Mouse (Mus musculus) left cerebral cortex, postnatal 10 days (tissue): ENCODE measurements around the gene Atp8a1. TPM values are rescaled to one million over a fixed set of nuclear protein-coding genes. Genes with fewer than 3 reads are reported as not detected.
A peak's percentile ranks its signal among the peaks of the same experiment; 100 is the strongest.

Source experiments
- DNase-seq, 2 experiments: peaks; one replicate each; pipeline ENCODE4 v3.0.0; 2021 to 2022; ENCODE audit warnings: low spot score in 2 of 2, mixed read lengths in 1 of 2; ENCODE audit errors: extremely low spot score in 1 of 2
- intact Hi-C: fragments of 180-260 bp; cut with DNase I; formaldehyde crosslinking; loops from one replicate; pipeline ENCODE4 v1.15.1; 2025
- total RNA-seq, 2 experiments: library from RNA; stranded (reverse); gene quantifications; 2 replicates each; pipeline ENCODE4 v1.2.3; 2021

Gene Atp8a1
- total RNA-seq, 2 experiments from 2014 or later, result 145 to 152 TPM

DNA sequence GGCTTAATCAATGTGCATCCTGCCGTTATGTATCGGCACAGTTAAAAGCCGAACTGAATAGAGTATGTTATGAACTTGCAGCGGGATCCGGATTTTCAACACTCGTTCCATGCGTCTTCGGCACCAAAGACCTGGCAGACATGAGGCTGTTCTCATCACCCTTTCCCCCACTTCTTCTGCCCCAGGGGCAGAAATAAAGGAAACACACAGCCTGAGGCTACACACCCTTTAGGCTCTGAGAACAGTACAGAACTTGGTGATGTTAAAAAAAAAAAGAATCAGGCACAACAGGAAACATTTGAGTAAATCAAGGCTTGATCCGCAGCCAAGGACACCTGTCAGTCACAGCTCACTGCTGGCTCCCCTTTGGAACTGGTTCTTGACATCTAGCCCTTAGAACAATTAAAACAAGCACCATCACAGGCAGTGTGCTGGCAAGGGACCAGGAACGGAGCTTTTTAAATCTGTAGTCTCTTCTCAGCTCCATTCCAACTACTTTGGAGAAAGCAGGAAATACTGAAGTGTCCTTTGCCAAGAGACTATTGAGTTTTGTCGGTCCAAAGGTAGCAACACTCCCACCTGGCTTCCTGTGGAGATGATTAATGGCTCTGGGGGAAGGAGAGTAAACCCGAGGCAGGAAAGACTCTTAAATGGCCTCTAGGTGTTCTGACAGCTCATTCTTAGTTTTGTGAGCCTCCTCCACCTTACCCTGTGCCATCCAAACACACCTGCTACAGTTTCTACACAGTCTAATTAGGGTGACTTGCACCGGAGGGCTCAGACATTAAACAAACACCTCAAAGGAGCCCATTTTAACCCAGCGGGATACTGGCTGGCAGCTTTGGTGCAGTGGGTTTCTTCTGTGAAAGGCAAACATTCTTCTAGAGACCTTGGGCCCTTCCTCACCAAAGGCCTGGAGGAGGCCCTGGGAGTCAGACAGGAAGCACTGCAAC is 50.0 kb downstream of the Atp8a1 start:
- intact Hi-C loops, result no loop called here
- DNase-seq, result peak in 1 of 2 experiments; percentile 51

DNA sequence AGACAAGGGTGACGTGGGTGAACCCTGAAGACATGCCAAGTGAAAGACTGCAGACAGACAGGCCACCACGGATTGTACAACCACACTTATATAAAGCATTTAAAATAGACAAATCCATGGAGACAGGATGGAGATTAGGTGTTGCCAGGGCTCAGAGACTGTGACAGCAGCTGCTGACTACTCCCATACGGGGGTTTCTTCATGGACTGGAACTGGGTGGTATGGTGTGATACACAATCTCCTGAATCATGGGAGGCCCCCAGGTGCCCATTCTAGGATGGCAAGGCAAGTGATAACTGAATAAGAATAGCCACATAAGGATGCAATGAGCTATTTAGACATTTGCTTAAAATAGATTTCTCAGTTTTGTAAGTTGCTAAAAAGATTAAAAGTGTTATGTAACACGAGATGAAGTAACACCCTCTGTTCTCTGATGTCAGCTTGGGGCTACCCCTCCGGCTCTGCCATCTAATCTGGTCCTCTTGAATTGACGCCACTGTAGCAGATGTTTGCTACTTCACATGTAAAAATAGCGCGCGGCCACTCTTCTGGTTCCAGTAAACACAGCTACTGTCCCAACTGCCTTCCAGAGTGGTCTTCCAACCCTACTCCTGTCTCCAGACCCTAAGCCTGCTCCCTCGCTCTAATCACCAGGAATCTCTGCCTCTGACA is 53.0 kb downstream of the Atp8a1 start:
- intact Hi-C loops, result no loop called here

DNA sequence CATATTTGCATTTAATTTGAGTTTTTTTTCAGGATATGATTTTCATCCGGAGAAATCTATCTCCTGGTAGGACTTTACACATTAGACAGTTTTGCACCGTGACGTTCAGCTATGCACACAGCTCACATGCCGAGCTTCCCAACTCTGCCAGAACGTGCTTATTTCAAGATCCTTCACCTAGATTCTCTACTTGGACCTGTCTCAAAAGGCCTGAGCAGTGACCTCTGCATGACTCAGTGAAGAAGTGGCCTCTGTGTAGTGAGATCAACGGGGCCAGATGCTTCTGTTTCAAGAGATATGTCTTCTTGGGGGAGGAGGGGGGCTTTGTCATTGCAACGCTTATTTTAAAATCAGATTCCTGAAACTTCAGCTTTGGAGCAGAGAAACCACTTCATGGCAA is 64.5 kb downstream of the Atp8a1 start:
- intact Hi-C loops, result no loop called here
- no peak for DNase-seq

More for the DNA sequence above, 53.0 kb downstream of the Atp8a1 start:
- no peak for DNase-seq

DNA sequence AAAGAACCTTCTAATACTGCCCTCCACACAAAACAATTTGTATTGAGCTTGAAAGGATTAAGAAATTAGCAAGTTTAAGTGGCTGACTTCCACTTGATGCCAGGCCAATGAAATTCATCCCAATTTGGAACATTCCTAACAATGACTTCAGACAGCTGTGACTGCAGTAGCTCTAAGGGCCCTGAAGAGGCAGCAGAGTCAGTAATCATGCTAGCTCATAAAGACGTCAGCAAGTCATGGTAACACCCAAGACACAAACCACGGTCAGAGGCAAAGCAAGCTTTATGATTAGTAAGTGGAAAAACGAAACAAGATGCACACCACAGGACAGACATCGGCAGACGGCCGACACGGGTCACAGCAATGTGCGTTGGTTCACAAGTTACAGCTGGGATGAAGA is 69.2 kb downstream of the Atp8a1 start:
- intact Hi-C loops, result loop anchor here (5.0 kb wide), 1 partner anchor 69 kb away; the partner anchor contains the start of gene Atp8a1
- peak; percentile 33 to 68 for DNase-seq

DNA sequence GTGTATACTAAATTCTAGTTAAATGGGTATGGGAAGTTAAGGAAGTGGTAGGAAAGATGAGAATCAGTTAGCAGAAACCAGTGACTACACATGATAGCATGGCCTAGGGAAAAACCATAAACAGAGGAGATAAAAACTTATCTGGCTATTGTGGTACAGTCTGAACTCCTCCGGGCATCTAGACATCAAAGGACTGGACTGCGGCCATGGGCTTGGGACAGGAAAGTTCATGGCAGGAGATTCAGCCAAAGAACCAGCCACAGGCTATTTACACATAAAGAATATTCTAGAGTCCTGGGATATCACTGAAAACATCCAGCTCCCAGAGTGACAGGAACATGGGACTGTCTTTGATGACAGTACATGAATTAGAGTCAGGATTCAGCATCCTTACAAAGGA is 73.0 kb downstream of the Atp8a1 start:
- DNase-seq, result no peak
- intact Hi-C loops, result no loop called here

DNA sequence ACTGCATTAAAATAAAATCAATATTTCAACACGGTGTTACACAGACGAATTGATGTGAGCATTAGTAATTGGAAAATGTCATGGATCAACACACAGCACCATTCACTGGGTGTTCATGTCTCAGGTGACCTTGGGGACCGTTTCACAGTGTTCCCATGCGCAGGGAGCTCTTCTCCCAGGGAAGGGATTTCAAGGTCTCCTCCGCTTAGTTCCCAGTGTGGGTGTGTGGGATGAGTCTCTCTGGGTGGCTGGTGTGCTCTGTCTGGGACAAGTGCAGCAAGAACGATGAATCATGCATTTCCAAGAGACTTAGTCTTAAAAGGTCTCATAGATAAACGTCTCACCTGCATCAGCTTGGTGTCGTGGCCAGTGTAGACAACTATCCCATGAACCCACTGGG is 78.5 kb downstream of the Atp8a1 start:
- no peak for DNase-seq
- intact Hi-C loops, result no loop called here

DNA sequence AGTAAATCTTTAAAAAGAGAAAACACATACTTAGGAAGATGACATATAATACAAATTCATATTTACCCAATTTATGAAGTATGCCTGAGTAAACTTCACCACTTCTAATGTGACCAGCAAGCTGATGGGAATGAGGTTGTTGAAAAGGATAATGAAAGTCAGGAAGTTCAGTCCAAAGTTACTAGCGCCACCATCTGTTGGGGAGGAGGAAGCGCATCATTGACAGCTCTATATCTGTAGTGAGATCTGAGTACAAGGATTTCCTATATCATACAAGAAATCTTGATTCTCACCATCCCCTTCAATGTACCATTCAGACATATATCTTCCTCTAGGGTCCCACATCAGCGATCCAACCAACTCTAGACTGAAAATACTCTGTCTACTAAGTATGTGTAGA is 82.4 kb downstream of the Atp8a1 start:
- intact Hi-C loops, result no loop called here
- DNase-seq, result no peak

DNA sequence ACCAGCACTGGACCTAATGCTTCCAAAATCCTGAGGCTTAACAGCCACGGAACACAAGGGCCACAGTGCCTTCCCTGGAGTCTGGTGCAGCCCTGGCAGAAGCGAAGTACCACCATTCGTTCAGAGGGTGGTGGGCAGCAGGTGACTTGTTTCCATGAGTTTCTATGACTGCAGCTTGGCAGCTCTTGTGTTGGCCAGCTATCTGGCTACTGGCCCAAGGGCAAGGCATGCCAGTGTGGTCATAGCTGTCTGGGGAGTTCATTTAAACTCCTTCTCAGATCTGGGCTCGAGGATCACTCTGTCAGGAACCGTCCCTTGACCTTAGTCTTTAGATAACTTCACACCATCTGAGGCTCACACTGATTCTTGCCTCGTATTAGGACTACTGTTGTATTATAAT is 89.1 kb downstream of the Atp8a1 start:
- intact Hi-C loops, result loop anchor here (5.0 to 10.0 kb wide), 4 partner anchors 89 to 497 kb away; partner anchors contain the start of gene Atp8a1
- no peak for DNase-seq

DNA sequence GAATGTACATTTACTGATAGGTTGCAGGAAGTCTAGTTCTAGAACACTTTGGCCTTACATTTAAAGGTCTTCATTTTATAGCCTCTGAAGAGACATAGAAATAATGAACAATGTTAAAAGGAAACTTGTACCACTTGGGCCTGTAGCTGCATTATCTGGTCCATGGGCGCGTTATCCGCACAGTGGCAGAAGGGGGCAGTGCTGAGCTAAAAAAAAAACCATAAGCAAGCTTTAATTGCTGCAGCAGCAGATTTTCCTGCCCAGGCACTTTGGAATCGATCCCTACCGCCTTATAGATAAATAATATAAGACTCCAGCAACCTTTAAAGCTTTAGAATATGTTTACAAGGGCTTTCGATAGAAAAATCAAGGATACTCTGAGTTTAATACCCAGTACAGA is 91.1 kb downstream of the Atp8a1 start:
- DNase-seq, result peak in 1 of 2 experiments; percentile 32
- intact Hi-C loops, result loop anchor here (5.0 to 10.0 kb wide), 4 partner anchors 91 to 499 kb away; partner anchors contain the start of gene Atp8a1

DNA sequence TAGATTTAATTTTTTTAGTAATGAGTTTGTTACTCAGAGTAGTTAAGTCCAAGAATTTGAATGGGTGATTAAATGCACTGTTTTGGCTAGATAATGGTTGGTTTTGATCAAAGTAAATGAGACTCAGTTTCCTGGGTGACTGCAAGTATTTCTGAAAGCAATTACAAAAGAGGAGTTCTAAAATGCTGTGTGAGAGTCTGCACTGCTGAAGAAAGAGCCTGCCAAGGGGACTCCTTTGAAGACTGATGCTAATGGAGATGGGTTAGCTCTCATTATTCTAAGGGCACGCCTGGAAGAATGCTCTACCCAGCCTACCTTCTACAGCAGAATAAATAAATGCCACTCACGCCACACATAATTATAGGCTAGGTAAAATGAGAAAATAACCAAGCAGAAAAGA is 94.2 kb downstream of the Atp8a1 start:
- peak in 1 of 2 experiments; percentile 38 for DNase-seq

DNA sequence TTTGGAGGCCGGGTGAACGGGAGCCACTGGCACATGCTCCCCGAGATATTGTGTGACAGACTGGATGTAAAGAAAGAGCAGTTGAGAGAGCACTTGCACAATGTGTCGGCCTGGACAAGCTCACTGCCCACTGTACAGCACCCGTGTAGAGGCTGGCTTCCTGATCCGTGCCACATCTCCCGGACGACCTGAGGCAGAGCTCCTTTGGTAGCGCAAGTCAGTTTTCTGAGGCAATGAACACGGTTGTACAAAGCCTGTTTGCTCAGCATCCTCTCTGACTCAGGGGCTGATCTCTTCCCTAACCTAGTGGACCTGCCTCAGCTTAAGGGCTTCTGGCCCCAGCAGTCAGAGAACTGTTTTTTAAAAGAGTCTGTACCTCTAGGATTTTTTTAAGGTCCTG is 94.6 kb downstream of the Atp8a1 start:
- intact Hi-C loops, result loop anchor here (2.0 to 10.0 kb wide), 4 partner anchors 182 to 502 kb away; no protein-coding TSS in a partner anchor
- DNase-seq, result no peak

More for the DNA sequence above, 94.2 kb downstream of the Atp8a1 start:
- intact Hi-C loops, result loop anchor here (2.0 to 10.0 kb wide), 4 partner anchors 182 to 502 kb away; no protein-coding TSS in a partner anchor

DNA sequence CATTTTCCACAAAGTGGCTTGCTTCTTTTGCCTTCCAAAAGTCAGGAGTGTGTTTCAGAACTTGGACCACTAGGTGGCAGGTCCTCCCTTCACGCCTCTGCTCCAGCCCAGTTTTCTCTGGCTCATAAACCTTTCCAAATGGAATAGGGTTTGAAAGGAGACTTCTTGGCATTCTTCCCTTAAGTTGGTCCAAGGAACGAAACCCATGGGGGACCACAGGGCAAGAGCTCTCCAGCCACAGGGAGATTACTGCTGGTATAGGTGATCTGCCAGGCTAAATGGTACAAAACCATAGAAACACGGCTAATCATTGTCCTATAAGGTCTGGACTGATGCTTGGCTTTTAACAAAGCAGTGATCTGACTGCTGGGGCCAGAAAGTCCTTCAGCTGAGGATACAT is 95.2 kb downstream of the Atp8a1 start:
- DNase-seq, result peak; percentile 56 to 66
- intact Hi-C loops, result loop anchor here (2.0 to 10.0 kb wide), 4 partner anchors 183 to 503 kb away; no protein-coding TSS in a partner anchor

DNA sequence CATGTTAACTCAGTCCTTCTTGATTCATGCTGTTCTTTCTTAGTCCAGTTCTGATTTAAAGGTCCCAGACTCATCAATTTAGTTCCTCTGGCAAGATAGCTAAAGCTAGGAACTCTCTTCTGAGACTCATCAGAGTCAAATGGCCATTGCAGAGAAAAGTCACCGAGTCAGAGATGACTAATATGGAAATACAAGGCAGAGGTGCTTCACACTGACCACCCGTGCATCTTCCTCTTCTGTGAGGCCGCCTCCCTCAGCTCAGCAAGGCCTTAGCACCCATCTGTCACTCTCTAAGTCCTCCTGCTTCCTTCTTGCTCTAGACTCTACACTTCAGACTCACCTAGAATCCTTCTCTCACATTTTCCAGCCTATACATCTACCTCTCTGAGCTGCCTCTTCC is 108.0 kb downstream of the Atp8a1 start:
- intact Hi-C loops, result no loop called here
- no peak for DNase-seq

DNA sequence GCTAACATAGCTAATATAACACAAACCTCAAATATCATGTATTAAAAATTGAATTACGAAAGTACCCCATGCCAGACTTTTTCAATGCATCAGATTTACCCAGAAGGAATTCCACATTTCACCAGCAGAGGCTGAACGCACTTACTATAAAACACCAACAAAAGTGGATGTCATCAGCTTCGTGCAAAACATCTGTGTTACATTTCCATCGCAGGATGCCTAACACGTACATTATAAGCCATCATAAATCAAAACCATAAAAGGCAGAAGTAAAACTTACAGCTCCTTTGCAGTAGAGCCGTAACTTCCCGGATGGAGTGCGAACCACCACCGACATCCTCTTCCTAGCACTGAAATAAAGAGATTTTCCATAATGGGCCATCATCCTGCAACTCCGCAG is 109.1 kb downstream of the Atp8a1 start:
- intact Hi-C loops, result no loop called here
- no peak for DNase-seq

DNA sequence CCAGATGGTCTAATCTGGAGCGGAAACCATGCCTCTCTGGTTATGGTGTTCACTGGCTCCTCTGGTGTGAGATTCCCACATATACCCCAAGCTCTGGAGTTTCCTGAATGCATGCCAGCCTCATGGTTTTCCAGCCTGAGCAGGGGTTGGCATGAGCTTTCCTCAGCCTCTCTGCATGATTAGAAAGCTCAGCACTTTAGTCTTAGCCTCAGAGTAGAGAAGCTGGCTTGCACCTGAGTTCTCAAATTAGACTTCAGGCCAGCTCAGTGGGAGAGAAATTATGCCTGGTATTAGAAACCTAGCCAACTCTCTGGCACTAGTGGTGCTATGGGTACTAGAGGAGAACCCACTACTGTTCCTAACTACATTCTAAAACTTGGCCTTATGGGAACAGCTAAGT is 111.5 kb downstream of the Atp8a1 start:
- intact Hi-C loops, result no loop called here

DNA sequence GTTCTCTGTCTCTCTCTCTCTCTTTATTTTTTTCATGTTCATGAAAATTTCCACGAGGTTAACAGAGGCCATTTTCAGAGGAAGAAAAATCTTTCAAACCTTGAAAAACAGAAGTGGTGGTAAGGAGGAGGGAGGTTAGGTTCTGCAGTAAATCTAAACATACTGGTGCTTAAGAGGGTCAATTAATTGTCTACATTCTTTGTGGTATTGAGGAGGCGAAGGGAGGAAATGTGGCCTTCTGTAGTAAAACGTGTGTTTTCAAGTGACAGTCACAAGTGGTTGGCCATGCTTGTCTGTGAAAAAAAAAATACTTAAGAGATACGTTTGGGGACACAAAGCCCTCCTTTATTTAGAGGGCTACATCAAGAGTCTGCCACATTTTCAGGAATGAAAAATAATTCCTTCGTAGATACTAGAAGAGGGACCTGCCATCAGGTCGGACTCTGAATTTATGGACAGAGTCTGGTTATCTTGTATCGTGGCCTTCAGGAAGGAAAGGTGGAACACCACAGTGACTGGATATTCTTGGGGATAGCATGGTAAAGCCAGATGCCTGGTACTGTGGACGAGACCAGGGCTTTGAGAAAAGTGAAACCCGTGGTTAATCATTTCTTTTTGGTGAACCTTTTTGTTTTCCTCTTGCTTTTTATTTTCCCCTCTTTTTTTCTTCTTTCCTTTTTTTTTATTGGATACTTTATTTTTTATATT is 113.5 kb downstream of the Atp8a1 start:
- intact Hi-C loops, result no loop called here
- no peak for DNase-seq

More for the DNA sequence above, 111.5 kb downstream of the Atp8a1 start:
- DNase-seq, result no peak

DNA sequence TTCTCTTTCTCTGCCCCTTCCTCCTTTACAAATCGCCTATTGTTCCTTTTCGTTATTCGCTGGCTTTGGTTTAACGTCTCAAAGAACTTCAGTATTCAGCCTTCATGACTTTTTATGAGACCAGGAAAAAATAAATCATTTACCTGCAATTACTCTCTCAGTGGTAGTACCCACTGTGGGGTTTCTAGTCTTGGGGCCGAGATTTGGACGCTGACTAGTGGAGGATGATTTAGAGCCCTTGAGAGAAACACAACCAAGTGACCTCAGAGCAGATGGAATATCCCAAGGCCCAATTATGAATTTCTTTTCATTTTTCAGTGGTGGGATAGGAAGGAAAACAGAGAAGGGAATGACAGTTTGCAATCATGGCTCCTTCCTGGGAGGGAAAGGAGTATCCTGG is 114.1 kb downstream of the Atp8a1 start:
- no peak for DNase-seq
- intact Hi-C loops, result no loop called here

DNA sequence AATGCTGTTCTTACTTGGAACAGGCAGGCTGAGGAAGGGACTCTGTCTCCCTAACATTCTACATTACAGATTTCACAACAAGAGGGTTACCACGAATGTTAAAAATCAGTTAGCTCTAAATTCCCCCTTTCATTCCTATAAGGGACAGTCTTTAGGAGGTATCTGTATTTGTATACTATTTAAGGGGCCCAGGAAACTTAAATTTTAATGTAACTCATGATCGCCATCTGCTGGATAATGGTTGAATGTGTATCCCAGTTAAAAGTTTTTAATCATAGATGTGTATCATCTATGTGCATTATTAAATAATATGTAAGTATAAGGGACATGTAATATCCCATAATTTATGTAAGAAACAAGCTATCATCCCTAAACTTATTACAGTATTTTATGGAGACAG is 119.5 kb downstream of the Atp8a1 start:
- intact Hi-C loops, result loop anchor here (2.0 to 10.0 kb wide), 2 partner anchors 83 to 195 kb away; no protein-coding TSS in a partner anchor
- no peak for DNase-seq

DNA sequence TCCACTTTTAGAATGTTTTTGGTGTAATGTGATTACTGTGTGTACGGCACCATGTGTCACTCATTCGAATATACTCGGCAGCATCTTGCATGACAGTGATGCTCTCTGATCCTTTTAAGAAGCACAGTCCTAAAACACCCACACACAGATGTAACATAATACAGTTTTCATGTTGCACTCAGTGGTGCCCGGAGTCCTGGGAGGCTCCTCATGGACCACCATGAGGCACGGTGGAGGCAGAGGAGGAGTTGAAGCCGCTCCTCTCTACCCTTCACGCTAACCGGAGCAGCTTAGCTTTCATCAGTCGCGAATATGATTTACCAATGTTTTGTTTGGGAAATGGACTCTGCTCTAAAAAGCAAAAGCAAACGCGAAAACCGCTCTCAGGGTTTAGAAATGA is 120.4 kb downstream of the Atp8a1 start:
- intact Hi-C loops, result loop anchor here (10.0 kb wide), 1 partner anchor 82 kb away; no protein-coding TSS in a partner anchor
- DNase-seq, result no peak
